Mouse (Mus musculus) embryonic facial prominence, embryonic 14.5 days (tissue): Measurements from ENCODE around the gene Eif2b2. TPM values are rescaled to one million over a fixed set of nuclear protein-coding genes. Genes with fewer than 3 reads are reported as not detected.

Experiments
- ATAC-seq: fragments of 200-750 bp; cut with Nextera tagmentation; 2 replicates; pipeline ENCODE4 v1.8.0; 2017; ENCODE audit warnings: low read depth, moderate number of reproducible peaks, moderate TSS enrichment
- DNase-seq: peaks from one replicate; pipeline ENCODE4 v3.0.0-alpha.2; 2015; ENCODE audit warnings: low spot score
- H3K27ac ChIP-seq: fragments of 300-500 bp; sonication (generic); replicated peaks from 2 replicates; pipeline ENCODE4 v1.5.1; 2014; ENCODE audit warnings: low read depth, mild to moderate bottlenecking, low read length, moderate library complexity
- H3K27me3 ChIP-seq: fragments of 300-500 bp; sonication (generic); replicated peaks from 2 replicates; pipeline ENCODE4 v1.6.1; 2014; ENCODE audit warnings: low read length; ENCODE audit not compliant: control insufficient read depth, insufficient read depth
- H3K36me3 ChIP-seq: fragments of 300-500 bp; sonication (generic); 2 replicates; pipeline ENCODE4 v1.6.1; 2014; ENCODE audit warnings: low read length, mixed read lengths; ENCODE audit not compliant: control insufficient read depth, insufficient read depth
- H3K4me1 ChIP-seq: fragments of 300-500 bp; sonication (generic); 2 replicates; pipeline ENCODE4 v1.6.1; 2014; ENCODE audit warnings: antibody characterized with exemption, low read length; ENCODE audit not compliant: control insufficient read depth, insufficient read depth
- H3K4me2 ChIP-seq: fragments of 300-500 bp; sonication (generic); 2 replicates; pipeline ENCODE4 v1.6.1; 2014; ENCODE audit warnings: low read depth, mild to moderate bottlenecking, low read length, moderate library complexity, mixed read lengths
- H3K4me3 ChIP-seq: fragments of 300-500 bp; sonication (generic); 2 replicates; pipeline ENCODE4 v1.5.1; 2014; ENCODE audit warnings: low read depth, mild to moderate bottlenecking, low read length
- H3K9ac ChIP-seq: fragments of 300-500 bp; sonication (generic); 2 replicates; pipeline ENCODE4 v1.6.1; 2014; ENCODE audit warnings: low read depth, mild to moderate bottlenecking, low read length, moderate library complexity, mixed read lengths
- H3K9me3 ChIP-seq: fragments of 300-500 bp; sonication (generic); 2 replicates; pipeline ENCODE4 v1.6.1; 2016; ENCODE audit warnings: low read length; ENCODE audit not compliant: control insufficient read depth
- WGBS: fragments of 180-500 bp; shearing (Covaris S2); extraction: QIAGEN DNeasy Blood & Tissue Kit; methylation state at CpG from one replicate; pipeline ENCODE4 v1.1.7; 2014; 5-methylcytosine and 5-hydroxymethylcytosine counted together
- polyA plus RNA-seq: library from polyadenylated mRNA; unstranded; fragments of >200 nt; fragmentation: Nextera tagmentation; extraction: Ambion mirVana; gene quantifications from 2 replicates; pipeline ENCODE4 v1.2.1, GENCODE M21; 2014

The Eif2b2 gene
- polyA plus RNA-seq, 1 experiment from 2014 or later: 74.5 TPM

DNA sequence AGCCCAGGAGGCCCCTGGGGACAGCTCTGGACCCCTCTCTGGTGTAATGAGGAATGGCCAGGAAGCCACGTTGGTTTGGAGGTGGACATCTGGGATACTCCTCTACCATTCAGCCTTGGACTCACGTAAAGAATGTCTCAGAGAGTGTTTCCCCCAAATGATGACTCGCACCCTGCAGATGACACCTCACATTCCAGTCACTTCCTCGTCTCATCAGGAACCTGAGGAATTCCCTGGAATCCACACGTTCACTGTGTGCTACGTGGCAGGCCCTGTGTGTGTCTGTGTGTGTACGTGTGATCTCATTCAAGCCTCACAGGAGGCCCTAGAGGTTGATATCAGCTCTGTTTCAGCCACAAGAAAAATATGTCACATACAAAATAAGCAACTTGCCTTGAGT is 32.9 kb upstream of the Eif2b2 start:
- no peak for ATAC-seq

DNA sequence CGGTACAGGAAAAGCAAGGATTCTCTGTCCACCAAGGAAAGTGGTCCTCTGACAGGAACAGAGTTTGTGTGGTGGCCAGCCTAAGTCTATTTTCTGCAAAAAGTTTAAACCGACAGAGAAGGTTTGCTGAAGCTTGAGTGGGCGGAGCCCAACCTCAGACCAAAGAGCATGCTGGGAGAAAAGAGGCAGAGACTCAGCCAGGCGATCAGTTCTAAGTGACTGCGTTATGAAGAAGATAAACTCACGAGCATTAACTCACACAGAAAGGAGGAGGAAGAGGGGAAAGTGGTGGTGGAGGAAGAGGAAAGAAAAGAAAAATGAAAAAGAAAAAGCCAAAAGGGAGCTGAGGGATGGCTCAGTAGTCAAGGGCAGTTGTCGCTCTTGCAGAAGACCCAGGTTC is 29.0 kb upstream of the Eif2b2 start:
- no peak overlapping the region for H3K4me3 ChIP-seq
- no peak overlapping the region for H3K4me2 ChIP-seq
- no peaks in the 10 kb centered on the region for H3K9me3 ChIP-seq
- H3K27me3 ChIP-seq: no peaks in the 10 kb centered on the region
- ATAC-seq: no peak
- DNase-seq: no peak
- no peak overlapping the region for H3K27ac ChIP-seq
- no peak overlapping the region for H3K9ac ChIP-seq
- 80% methylated on average over 7 of the region's 7 CpGs for WGBS
- H3K36me3 ChIP-seq: no peaks in the 10 kb centered on the region
- H3K4me1 ChIP-seq: peaks cover 34% of the 10 kb centered on the region

More for the DNA sequence above, 32.9 kb upstream of the Eif2b2 start:
- peaks cover 24% of the 10 kb centered on the region for H3K4me1 ChIP-seq
- WGBS: 62% methylated on average over 7 of the region's 7 CpGs
- H3K36me3 ChIP-seq: no peaks in the 10 kb centered on the region
- no peak overlapping the region for H3K27ac ChIP-seq
- DNase-seq: no peak
- no peaks in the 10 kb centered on the region for H3K9me3 ChIP-seq
- no peak overlapping the region for H3K4me3 ChIP-seq
- no peak overlapping the region for H3K4me2 ChIP-seq
- no peak overlapping the region for H3K9ac ChIP-seq
- peaks cover 3% of the 10 kb centered on the region; the same call in 1 of the 2 replicates for H3K27me3 ChIP-seq

DNA sequence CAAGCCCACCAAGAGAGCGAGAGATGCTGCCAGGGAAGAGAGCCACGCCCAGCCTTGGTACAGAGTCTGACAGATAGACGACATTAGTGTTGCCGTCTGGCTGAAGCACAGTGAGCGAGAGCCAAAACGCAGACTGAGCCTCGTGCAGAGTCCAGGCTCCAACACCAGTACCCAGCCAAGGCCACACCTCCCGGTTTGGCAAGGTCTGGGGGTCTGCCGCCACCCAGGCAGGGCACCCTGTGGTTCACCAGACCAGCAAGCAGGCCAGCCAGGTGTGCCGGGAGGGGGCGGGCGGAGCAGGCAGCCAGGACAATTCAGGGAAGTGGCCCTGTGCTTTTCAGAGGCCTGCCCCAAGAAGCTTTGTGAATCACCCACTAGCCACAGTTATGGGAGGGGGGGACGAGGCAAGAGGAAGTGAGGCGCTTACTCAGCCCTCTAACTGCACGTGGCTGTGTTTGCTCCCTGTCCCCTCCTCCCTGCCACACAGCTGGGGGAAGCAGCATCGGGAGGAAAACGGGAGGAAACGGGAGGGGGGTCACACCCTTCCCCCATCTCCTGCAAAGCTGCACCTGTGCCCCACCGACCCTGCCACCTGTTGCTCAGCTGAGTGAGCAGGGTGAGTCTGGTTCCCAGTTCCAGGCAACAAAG is 26.7 kb upstream of the Eif2b2 start:
- H3K4me3 ChIP-seq: no peak overlapping the region
- 0 out of 2 replicates have a peak, but pooled peaks cover 5% of the 10 kb centered on the region for H3K27me3 ChIP-seq
- 26% methylated on average over 19 of the region's 19 CpGs for WGBS
- peaks cover 34% of the 10 kb centered on the region for H3K4me1 ChIP-seq
- 0 out of 2 replicates have a peak overlapping the region, but pooled peaks have one; percentile 8 for H3K9ac ChIP-seq
- DNase-seq (peak; percentile 54), ATAC-seq (peak; percentile 42; the same call in 1 of the 2 replicates)
- no peak overlapping the region for H3K27ac ChIP-seq
- H3K9me3 ChIP-seq: no peaks in the 10 kb centered on the region
- H3K36me3 ChIP-seq: no peaks in the 10 kb centered on the region
- no peak overlapping the region for H3K4me2 ChIP-seq

DNA sequence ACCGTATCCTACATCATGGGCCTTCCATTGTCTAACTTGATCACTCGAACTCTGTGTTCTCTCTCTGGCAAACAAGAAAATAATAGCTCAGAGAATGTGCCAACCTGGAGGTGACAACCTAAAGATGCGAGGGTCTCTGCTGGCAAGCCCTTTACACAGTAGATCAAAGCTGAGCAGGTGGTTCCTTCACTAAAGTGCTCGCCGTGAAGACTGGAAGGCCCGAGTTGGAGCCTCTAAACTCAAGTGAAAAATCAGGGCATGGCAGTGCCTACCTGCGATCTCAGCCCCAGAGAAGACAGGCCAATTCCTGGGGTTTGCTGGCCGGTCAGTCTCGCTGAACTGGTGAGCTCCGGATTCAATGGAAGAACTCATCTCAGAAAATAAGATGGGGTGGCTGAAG is 26.1 kb upstream of the Eif2b2 start:
- Histone ChIP-seq H3K27me3 (0 out of 2 replicates have a peak, but pooled peaks cover 5% of the 10 kb centered on the region), H3K9ac (no peak overlapping the region), H3K9me3 (no peaks in the 10 kb centered on the region), H3K4me3 (no peak overlapping the region), H3K4me2 (no peak overlapping the region), H3K4me1 (peaks cover 40% of the 10 kb centered on the region), H3K36me3 (no peaks in the 10 kb centered on the region), H3K27ac (no peak overlapping the region)
- 82% methylated on average over 10 of the region's 10 CpGs for WGBS
- ATAC-seq (no peak), DNase-seq (no peak)

DNA sequence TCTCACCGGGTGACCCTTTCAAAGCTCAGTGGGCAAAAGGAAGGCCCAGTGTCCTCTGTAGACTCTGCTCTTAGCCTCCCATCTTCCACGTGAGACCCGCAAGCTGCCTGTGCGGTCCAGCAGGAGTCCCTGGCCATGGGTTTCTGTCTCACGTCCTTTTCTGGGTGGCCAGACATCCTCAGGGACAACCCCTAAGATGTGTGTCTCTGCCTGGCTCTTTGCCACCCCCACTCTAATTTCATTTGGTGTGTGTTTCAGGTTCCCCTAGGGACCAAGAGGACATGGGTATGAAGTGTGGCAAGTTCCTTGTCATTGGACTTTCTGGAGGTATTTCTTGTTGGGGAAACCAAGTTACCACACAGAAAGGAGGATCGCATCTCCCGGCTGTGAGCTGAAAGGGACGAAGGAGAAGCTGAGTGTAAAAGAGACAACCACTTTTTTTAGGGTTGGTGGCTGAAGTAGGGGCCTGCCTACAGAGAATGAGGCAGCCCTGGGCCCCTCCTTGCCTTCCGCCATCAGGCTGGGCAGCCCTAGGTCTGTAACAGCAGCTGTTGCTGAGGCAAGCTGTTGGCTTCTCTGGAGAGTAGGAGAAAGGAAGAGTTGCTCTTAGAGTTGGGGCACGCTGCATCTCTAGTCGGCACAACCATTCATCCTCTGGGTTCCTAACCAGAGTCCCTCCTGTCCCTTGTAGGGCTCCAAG is 25.2 kb upstream of the Eif2b2 start:
- Histone ChIP-seq H3K4me1 (peaks cover 43% of the 10 kb centered on the region), H3K4me2 (no peak overlapping the region), H3K27ac (peak overlapping the region; percentile 39), H3K9me3 (no peaks in the 10 kb centered on the region), H3K36me3 (no peaks in the 10 kb centered on the region), H3K9ac (no peak overlapping the region), H3K27me3 (0 out of 2 replicates have a peak, but pooled peaks cover 5% of the 10 kb centered on the region), H3K4me3 (no peak overlapping the region)
- 77% methylated on average over 11 of the region's 11 CpGs for WGBS
- DNase-seq (no peak), ATAC-seq (peak; percentile 31; the same call in 1 of the 2 replicates)

DNA sequence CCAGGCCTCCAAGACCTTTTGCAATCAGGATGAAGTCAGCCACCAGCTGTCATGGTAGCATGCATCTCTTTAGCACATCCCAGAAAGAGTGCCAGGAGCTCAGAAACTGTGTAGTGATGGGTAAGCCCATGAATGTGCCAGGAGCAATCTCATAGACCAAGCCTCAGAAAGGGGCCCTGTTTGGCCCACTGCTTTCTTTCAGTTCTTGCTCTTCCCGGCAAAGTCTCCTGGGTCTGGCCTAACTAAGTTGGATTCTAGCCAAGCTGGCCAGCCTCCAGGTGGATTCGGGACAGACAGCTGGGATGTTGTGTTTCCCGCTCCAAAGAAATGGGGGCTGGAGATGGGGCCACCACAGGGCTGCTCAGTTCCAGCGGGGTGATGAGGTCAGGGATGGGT is 24.7 kb upstream of the Eif2b2 start:
- peak; percentile 48 for ATAC-seq
- H3K4me1 ChIP-seq: peaks cover 43% of the 10 kb centered on the region
- 31% methylated on average over 4 of the region's 4 CpGs for WGBS

DNA sequence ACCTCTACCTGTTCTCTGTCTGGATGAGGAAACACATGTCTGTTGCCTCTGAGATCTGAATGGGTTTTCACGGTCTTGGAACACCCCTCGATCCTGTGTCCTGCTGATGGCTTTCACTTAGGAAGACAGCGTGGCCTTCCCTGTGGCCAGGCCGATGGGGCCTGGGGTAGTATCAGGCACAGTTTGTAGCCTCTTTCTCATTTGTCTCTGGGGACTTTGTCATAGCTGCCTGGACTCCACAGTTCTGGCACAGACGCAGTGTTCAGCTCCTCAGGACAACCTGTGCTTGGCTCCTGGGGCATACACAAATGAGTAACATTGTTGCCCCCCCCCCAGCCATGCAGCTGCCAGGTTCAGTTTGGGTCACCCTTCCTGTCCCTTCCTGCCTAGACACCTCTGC is 24.2 kb upstream of the Eif2b2 start:
- Histone ChIP-seq H3K4me3 (no peak overlapping the region), H3K4me1 (peaks cover 43% of the 10 kb centered on the region), H3K9me3 (no peaks in the 10 kb centered on the region), H3K36me3 (no peaks in the 10 kb centered on the region), H3K9ac (no peak overlapping the region), H3K27ac (no peak overlapping the region), H3K27me3 (0 out of 2 replicates have a peak, but pooled peaks cover 5% of the 10 kb centered on the region), H3K4me2 (no peak overlapping the region)
- DNase-seq (no peak), ATAC-seq (no peak)
- WGBS: 73% methylated on average over 5 of the region's 5 CpGs

More for the DNA sequence above, 24.7 kb upstream of the Eif2b2 start:
- DNase-seq: peak; percentile 82
- Histone ChIP-seq H3K27me3 (0 out of 2 replicates have a peak, but pooled peaks cover 5% of the 10 kb centered on the region), H3K27ac (peak overlapping the region; percentile 39), H3K4me3 (no peak overlapping the region), H3K4me2 (no peak overlapping the region), H3K9me3 (no peaks in the 10 kb centered on the region), H3K9ac (no peak overlapping the region), H3K36me3 (no peaks in the 10 kb centered on the region)

DNA sequence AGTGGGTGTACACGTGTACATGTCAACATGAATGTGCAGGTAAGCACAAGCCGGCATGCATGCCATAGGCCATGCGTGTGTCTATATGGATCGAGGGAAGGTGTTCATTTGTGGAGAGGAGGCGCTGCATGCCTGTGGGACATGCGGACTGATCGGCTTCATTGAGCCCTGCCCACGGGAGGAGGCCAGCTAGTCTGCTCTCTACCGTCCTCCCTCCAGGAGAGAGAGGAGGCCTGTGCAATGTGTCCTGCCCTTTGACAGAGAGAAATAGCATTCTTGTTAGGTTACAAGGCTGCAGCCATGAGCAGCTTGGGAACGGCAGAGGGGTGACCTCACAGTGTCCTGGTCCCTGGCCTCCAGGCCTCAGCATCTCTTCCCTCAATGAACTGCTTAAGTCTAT is 23.1 kb upstream of the Eif2b2 start:
- Histone ChIP-seq H3K9me3 (no peaks in the 10 kb centered on the region), H3K4me3 (no peak overlapping the region), H3K27ac (no peak overlapping the region), H3K4me2 (no peak overlapping the region), H3K4me1 (peaks cover 51% of the 10 kb centered on the region), H3K36me3 (no peaks in the 10 kb centered on the region), H3K27me3 (0 out of 2 replicates have a peak, but pooled peaks cover 5% of the 10 kb centered on the region), H3K9ac (no peak overlapping the region)
- WGBS: 89% methylated on average over 8 of the region's 10 CpGs
- no peak for DNase-seq
- ATAC-seq: no peak
